Mouse (Mus musculus): Measurements from ENCODE around the gene Stard9. TPM values are rescaled to one million over a fixed set of nuclear protein-coding genes. Genes with fewer than 3 reads are reported as not detected.

The Stard9 gene
- polyA plus RNA-seq, 1 experiment from 2014 or later, result 14.1 TPM

GRCm38 (mm10) chr2:120630655-120631054 is 1.7 kb downstream of the Stard9 start:
- no peak overlapping the region for H3K4me3 ChIP-seq (ENCODE audit: low read depth, low read length)
- DNase-seq (no peak), ATAC-seq (ENCODE audit: insufficient read depth) (no peak)
- no peak overlapping the region for H3K27ac ChIP-seq (ENCODE audit: low read depth)
- H3K36me3 ChIP-seq (ENCODE audit: insufficient read depth), result peaks cover 23% of the 10 kb centered on the region; the same call in 1 of the 2 replicates
- no peaks in the 10 kb centered on the region for H3K9me3 ChIP-seq (ENCODE audit: low read depth, low read length)
- no peak for TF ChIP-seq CTCF (IDR thresholded peaks at IDR 0.05; ENCODE audit: low read depth)
- H3K9ac ChIP-seq, result no peak overlapping the region
- 47% methylated on average over 2 of the region's 2 CpGs for WGBS
- H3K27me3 ChIP-seq (ENCODE audit: insufficient read depth, low read length), result no peaks in the 10 kb centered on the region
- H3K4me1 ChIP-seq (ENCODE audit: insufficient read depth), result 0 out of 2 replicates have a peak, but pooled peaks cover 7% of the 10 kb centered on the region
- peak overlapping the region; percentile 69 for H3K4me2 ChIP-seq

- peak overlapping the region; percentile 5; the same call in 1 of the 2 replicates for H3K4me2 ChIP-seq
- DNase-seq (no peak), ATAC-seq (ENCODE audit: insufficient read depth) (no peak)
- WGBS, result 48% methylated on average over 2 of the region's 2 CpGs
- H3K27me3 ChIP-seq (ENCODE audit: insufficient read depth, low read length), result no peaks in the 10 kb centered on the region
- peak overlapping the region; percentile 3; the same call in 1 of the 2 replicates for H3K27ac ChIP-seq (ENCODE audit: low read depth)
- H3K9me3 ChIP-seq (ENCODE audit: low read depth, low read length), result no peaks in the 10 kb centered on the region
- H3K36me3 ChIP-seq (ENCODE audit: insufficient read depth), result peaks cover 23% of the 10 kb centered on the region; the same call in 1 of the 2 replicates
- no peak overlapping the region for H3K9ac ChIP-seq
- TF ChIP-seq CTCF (IDR thresholded peaks at IDR 0.05; ENCODE audit: low read depth), result no peak
- no peak overlapping the region for H3K4me3 ChIP-seq (ENCODE audit: low read depth, low read length)
- 0 out of 2 replicates have a peak, but pooled peaks cover 7% of the 10 kb centered on the region for H3K4me1 ChIP-seq (ENCODE audit: insufficient read depth)
Observed at GRCm38 (mm10) chr2:120631521-120631920, 2.6 kb downstream of the Stard9 start.

- H3K9me3 ChIP-seq (ENCODE audit: low read depth, low read length), result no peaks in the 10 kb centered on the region
- peak overlapping the region; percentile 5; the same call in 1 of the 2 replicates for H3K4me2 ChIP-seq
- no peak for TF ChIP-seq CTCF (IDR thresholded peaks at IDR 0.05; ENCODE audit: low read depth)
- DNase-seq, result peak; percentile 70
- H3K4me1 ChIP-seq (ENCODE audit: insufficient read depth), result 0 out of 2 replicates have a peak, but pooled peaks cover 7% of the 10 kb centered on the region
- peak overlapping the region; percentile 3; the same call in 1 of the 2 replicates for H3K27ac ChIP-seq (ENCODE audit: low read depth)
- H3K9ac ChIP-seq, result no peak overlapping the region
- no peak for ATAC-seq (ENCODE audit: insufficient read depth)
- no peak overlapping the region for H3K4me3 ChIP-seq (ENCODE audit: low read depth, low read length)
- WGBS, result 50% methylated on average over 4 of the region's 4 CpGs
- no peaks in the 10 kb centered on the region for H3K27me3 ChIP-seq (ENCODE audit: insufficient read depth, low read length)
- peaks cover 23% of the 10 kb centered on the region; the same call in 1 of the 2 replicates for H3K36me3 ChIP-seq (ENCODE audit: insufficient read depth)
Observed at GRCm38 (mm10) chr2:120631957-120632356, 3.0 kb downstream of the Stard9 start.

- ATAC-seq (ENCODE audit: insufficient read depth), result no peak
- H3K9me3 ChIP-seq (ENCODE audit: low read depth, low read length), result no peaks in the 10 kb centered on the region
- no peak overlapping the region for H3K4me2 ChIP-seq
- no peak overlapping the region for H3K9ac ChIP-seq
- H3K4me1 ChIP-seq (ENCODE audit: insufficient read depth), result no peaks in the 10 kb centered on the region
- 86% methylated on average over 8 of the region's 8 CpGs for WGBS
- TF ChIP-seq CTCF (IDR thresholded peaks at IDR 0.05; ENCODE audit: low read depth), result no peak
- H3K27ac ChIP-seq (ENCODE audit: low read depth), result no peak overlapping the region
- no peaks in the 10 kb centered on the region for H3K27me3 ChIP-seq (ENCODE audit: insufficient read depth, low read length)
- no peak for DNase-seq
- H3K4me3 ChIP-seq (ENCODE audit: low read depth, low read length), result no peak overlapping the region
- H3K36me3 ChIP-seq (ENCODE audit: insufficient read depth), result peaks cover 10% of the 10 kb centered on the region; the same call in 1 of the 2 replicates
Observed at GRCm38 (mm10) chr2:120640835-120641234, 11.9 kb downstream of the Stard9 start.

GRCm38 (mm10) chr2:120643836-120644235 is 14.9 kb downstream of the Stard9 start:
- Histone ChIP-seq H3K9ac (no peak overlapping the region), H3K4me2 (no peak overlapping the region), H3K4me1 (ENCODE audit: insufficient read depth) (no peaks in the 10 kb centered on the region), H3K36me3 (ENCODE audit: insufficient read depth) (peaks cover 10% of the 10 kb centered on the region; the same call in 1 of the 2 replicates), H3K9me3 (ENCODE audit: low read depth, low read length) (no peaks in the 10 kb centered on the region), H3K27me3 (ENCODE audit: insufficient read depth, low read length) (no peaks in the 10 kb centered on the region), H3K4me3 (ENCODE audit: low read depth, low read length) (no peak overlapping the region), H3K27ac (ENCODE audit: low read depth) (peak overlapping the region; percentile 55)
- ATAC-seq (ENCODE audit: insufficient read depth) (peak; percentile 95), DNase-seq (peak; percentile 83)
- 42% methylated on average over 7 of the region's 7 CpGs for WGBS
- no peak for TF ChIP-seq CTCF (IDR thresholded peaks at IDR 0.05; ENCODE audit: low read depth)

GRCm38 (mm10) chr2:120646777-120647176 is 17.9 kb downstream of the Stard9 start:
- Histone ChIP-seq H3K9ac (no peak overlapping the region), H3K36me3 (ENCODE audit: insufficient read depth) (peaks cover 10% of the 10 kb centered on the region; the same call in 1 of the 2 replicates), H3K27me3 (ENCODE audit: insufficient read depth, low read length) (no peaks in the 10 kb centered on the region), H3K27ac (ENCODE audit: low read depth) (no peak overlapping the region), H3K4me2 (no peak overlapping the region), H3K4me3 (ENCODE audit: low read depth, low read length) (no peak overlapping the region), H3K4me1 (ENCODE audit: insufficient read depth) (no peaks in the 10 kb centered on the region), H3K9me3 (ENCODE audit: low read depth, low read length) (no peaks in the 10 kb centered on the region)
- ATAC-seq (ENCODE audit: insufficient read depth), result peak; percentile 77; the same call in 1 of the 2 replicates
- DNase-seq, result peak; percentile 80
- no peak for TF ChIP-seq CTCF (IDR thresholded peaks at IDR 0.05; ENCODE audit: low read depth)
- WGBS, result 39% methylated on average over 4 of the region's 4 CpGs

- peak overlapping the region; percentile 65 for H3K27ac ChIP-seq (ENCODE audit: low read depth)
- WGBS, result 61% methylated on average over 7 of the region's 7 CpGs
- H3K27me3 ChIP-seq (ENCODE audit: insufficient read depth, low read length), result no peaks in the 10 kb centered on the region
- no peaks in the 10 kb centered on the region; the same call in 1 of the 2 replicates for H3K4me1 ChIP-seq (ENCODE audit: insufficient read depth)
- ATAC-seq (ENCODE audit: insufficient read depth) (peak; percentile 35; the same call in 1 of the 2 replicates), DNase-seq (peak; percentile 40)
- TF ChIP-seq CTCF (IDR thresholded peaks at IDR 0.05; ENCODE audit: low read depth), result no peak
- no peak overlapping the region for H3K4me3 ChIP-seq (ENCODE audit: low read depth, low read length)
- no peaks in the 10 kb centered on the region for H3K36me3 ChIP-seq (ENCODE audit: insufficient read depth)
- H3K9me3 ChIP-seq (ENCODE audit: low read depth, low read length), result no peaks in the 10 kb centered on the region
- H3K9ac ChIP-seq, result no peak overlapping the region
- no peak overlapping the region for H3K4me2 ChIP-seq
Observed at GRCm38 (mm10) chr2:120652256-120652924, 23.5 kb downstream of the Stard9 start.
